Mouse (Mus musculus) heart, adult 2 months (tissue): Measurements from ENCODE around the gene Cd164l2.
A peak's percentile ranks its signal among the peaks of the same experiment; 100 is the strongest.

ENCODE experiments used
- CTCF ChIP-seq: fragments of 200-600 bp; IDR thresholded peaks from 2 replicates; pipeline ENCODE4 v1.8.1; 2022; ENCODE audit warnings: antibody characterized with exemption, mild to moderate bottlenecking, moderate library complexity
- EP300 ChIP-seq: fragments of 200-500 bp; IDR thresholded peaks from 2 replicates; pipeline ENCODE4 v1.6.1; 2011; ENCODE audit warnings: low read depth, low read length, control low read depth; ENCODE audit not compliant: insufficient read depth
- POLR2A ChIP-seq: fragments of 200-500 bp; IDR thresholded peaks from 2 replicates; pipeline ENCODE4 v1.6.1; 2011; ENCODE audit warnings: mild to moderate bottlenecking, low read depth, low read length, control low read depth; ENCODE audit not compliant: insufficient read depth

DNA sequence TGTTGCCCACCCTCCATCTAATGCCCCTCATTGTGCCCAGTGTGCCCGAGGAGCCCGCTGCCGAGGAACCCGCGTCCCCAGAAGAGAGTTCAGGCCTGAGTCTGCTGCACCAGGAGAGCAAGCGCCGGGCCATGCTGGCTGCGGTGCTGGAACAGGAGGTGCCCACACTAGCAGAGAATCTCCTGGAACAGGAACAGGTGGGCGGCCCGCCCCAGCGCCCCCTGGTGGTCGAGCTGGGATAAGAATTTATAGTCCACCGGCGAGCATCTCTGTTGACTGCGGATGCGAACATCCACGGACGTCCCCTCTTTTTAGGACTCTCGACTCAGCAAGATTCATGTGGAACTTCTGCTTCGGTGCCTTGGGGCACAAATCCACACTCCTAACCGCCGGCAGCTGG, 38.7 kb downstream of the Cd164l2 start:
- TF ChIP-seq CTCF = peak; percentile 95; the same call in 1 of the 2 replicates
- no peak for TF ChIP-seq POLR2A
- no peak for TF ChIP-seq EP300
